Mouse (Mus musculus): ENCODE results near the gene Prl2b1.

Gene Prl2b1

GRCm38 (mm10) chr13:27390746-27391145 lies at the start of gene Prl2b1:
TSS of gene Prl2b1 (minus strand) at chr13:27390846.
- no peak for DNase-seq (ENCODE audit: low spot score)

- DNase-seq (ENCODE audit: low spot score), result no peak
Observed at GRCm38 (mm10) chr13:27438588-27438987, 47.9 kb upstream of the Prl2b1 start, which contains the start of gene Prl8a6. TSS of gene Prl8a6 (minus strand) at chr13:27438688.

- DNase-seq (ENCODE audit: low spot score), result no peak
Observed at GRCm38 (mm10) chr13:27433159-27433558, 42.5 kb upstream of the Prl2b1 start.

- no peak for DNase-seq (ENCODE audit: low spot score)
Observed at GRCm38 (mm10) chr13:27413640-27414039, 23.0 kb upstream of the Prl2b1 start.

GRCm38 (mm10) chr13:27399061-27399724 lies 8.5 kb upstream of the Prl2b1 start:
- DNase-seq (ENCODE audit: low spot score), result no peak

- no peak for DNase-seq (ENCODE audit: low spot score)
Observed at GRCm38 (mm10) chr13:27345373-27345772, 45.3 kb downstream of the Prl2b1 start, which contains the start of gene Prl8a2. TSS of gene Prl8a2 (plus strand) at chr13:27345673.

- no peak for DNase-seq (ENCODE audit: low spot score)
Observed at GRCm38 (mm10) chr13:27342733-27343275, 47.8 kb downstream of the Prl2b1 start.

GRCm38 (mm10) chr13:27334989-27335388 lies 55.7 kb downstream of the Prl2b1 start:
- DNase-seq (ENCODE audit: low spot score), result no peak
